Mouse (Mus musculus) urinary bladder, postnatal 25 days (tissue): ENCODE results near the gene Gm15093.
"Not testable (repeated sequence)": the region's sequence is repeated elsewhere in the genome, so short reads cannot be mapped to it uniquely, and the experiment has no call there.

Experiments used
- DNase-seq: peaks from one replicate; pipeline ENCODE4 v3.0.0; 2022; ENCODE audit warnings: low spot score

Gm15093 gene

GRCm38 (mm10) chrX:149272077-149272476, at the start of gene Gm15093:
Gm15093 (plus strand) TSS chrX:149272377.
- not testable (repeated sequence) for DNase-seq
